Mouse (Mus musculus): ENCODE results near the gene Kpna4. TPM values are rescaled to one million over a fixed set of nuclear protein-coding genes. Genes with fewer than 3 reads are reported as not detected.
A peak's percentile ranks its signal among the peaks of the same experiment; 100 is the strongest.
"Not testable (repeated sequence)": the region's sequence is repeated elsewhere in the genome, so short reads cannot be mapped to it uniquely, and the experiment has no call there.

Gene Kpna4
- total RNA-seq, 4 experiments from 2014 or later = 85.3 to 94.0 (median 91.3) TPM

DNA sequence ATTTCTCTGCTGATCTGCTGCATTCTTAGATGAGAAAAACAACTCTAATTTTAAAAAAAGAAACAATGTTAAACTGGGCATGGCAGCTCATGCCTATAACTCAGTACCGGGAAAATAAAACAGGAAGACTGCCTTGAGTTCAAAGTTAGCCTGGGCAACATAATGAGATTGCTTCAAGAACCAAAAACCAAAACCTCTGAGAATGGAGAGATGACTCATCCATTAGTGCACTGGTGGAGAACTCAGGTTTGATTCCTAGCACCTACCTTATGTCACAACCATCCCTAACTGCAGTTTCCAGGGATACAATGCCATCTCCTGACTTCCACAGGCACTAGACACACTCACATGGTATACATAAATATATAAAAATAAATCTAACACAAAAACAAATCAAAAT is 17.8 kb downstream of the Kpna4 start:
- no peak for DNase-seq (ENCODE audit: low spot score)

GRCm38 (mm10) chr3:69094456-69094855 is 32.5 kb downstream of the Kpna4 start:
- no peak for DNase-seq (ENCODE audit: low spot score)

DNA sequence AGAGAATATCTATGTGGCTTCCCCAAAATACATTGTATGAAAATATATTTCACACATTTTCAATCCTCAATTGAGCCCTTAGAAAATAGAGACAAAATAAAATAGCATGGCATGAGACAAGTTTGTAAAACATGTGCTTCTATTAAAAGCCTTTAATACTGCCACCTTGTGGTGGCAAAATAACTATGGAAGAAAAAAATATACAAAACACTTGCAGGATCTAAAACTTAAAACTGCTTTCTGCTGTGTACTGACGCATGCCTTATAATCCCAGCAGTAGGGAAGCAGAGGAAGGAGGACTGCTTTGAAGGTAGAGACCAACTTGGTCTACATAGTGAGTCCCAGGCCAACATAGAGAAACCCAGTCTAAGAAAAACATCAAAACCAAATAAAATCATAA is 62.9 kb downstream of the Kpna4 start:
- no peak for DNase-seq (ENCODE audit: low spot score)

DNA sequence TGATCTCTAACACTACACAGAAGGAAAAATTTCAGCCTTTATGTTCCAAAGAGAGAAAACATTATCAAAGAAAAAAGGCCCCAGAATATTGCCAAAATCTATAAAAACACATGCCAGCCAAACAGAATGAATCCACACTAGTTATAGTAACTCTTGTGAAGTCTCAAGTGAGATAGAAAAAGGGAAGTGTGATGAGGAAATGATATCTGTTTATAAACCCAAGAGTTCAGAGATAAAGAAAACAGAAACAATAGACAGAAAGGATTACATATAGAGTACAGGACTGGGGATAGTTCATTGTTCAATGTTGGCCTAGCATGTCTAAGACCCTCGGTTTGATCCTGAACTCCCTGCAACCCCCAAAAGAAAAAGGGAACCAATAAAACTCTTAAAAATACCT is 64.1 kb downstream of the Kpna4 start:
- DNase-seq (ENCODE audit: low spot score) = no peak

- no peak for DNase-seq (ENCODE audit: low spot score)
Observed at GRCm38 (mm10) chr3:69060672-69061071, 66.2 kb downstream of the Kpna4 start.

GRCm38 (mm10) chr3:69055871-69056270 is 71.0 kb downstream of the Kpna4 start:
- no peak for DNase-seq (ENCODE audit: low spot score)

DNA sequence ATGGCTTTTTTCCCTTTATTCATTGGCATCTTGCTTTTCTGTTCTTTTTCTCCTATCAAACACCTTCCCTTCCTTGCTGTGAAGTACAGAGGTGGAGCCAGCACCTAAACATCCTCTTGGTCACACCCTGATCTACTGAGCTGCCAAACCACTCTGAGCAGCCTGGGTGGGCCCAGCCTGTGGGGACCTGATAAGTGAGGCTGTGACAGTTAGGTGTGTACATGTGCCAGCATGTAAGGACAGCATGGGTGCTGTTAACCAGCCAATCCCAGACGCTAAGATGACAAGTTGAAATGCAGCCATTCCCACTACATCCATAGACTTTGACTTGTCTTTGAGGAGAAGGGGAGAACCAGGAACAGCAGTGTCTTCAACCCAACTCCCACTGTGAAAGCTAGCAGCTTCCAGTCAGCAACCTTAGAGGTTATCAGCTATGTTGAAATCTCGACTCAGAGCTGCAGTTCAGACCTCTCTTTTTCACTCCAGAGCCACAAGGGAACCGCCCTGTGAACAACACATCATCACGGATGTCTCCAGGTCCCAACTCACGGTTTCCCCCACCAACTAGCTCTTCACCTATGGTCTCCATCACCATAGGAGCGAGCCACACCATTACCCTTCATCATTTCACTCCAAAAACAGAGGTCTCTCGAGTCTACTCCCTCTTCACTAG is 72.0 kb downstream of the Kpna4 start:
- DNase-seq (ENCODE audit: low spot score) = no peak

GRCm38 (mm10) chr3:69051894-69052293 is 75.0 kb downstream of the Kpna4 start:
- DNase-seq (ENCODE audit: low spot score) = no peak

GRCm38 (mm10) chr3:69049011-69049410 is 77.9 kb downstream of the Kpna4 start:
- DNase-seq (ENCODE audit: low spot score) = no peak

- DNase-seq (ENCODE audit: low spot score) = no peak
Observed at GRCm38 (mm10) chr3:69047684-69048083, 79.2 kb downstream of the Kpna4 start.

- no peak for DNase-seq (ENCODE audit: low spot score)
Observed at GRCm38 (mm10) chr3:69046509-69046908, 80.4 kb downstream of the Kpna4 start.

GRCm38 (mm10) chr3:69045750-69046149 is 81.2 kb downstream of the Kpna4 start:
- DNase-seq (ENCODE audit: low spot score) = peak; percentile 13

- no peak for DNase-seq (ENCODE audit: low spot score)
Observed at GRCm38 (mm10) chr3:69045400-69045703, 81.6 kb downstream of the Kpna4 start.

GRCm38 (mm10) chr3:69044645-69045399 is 82.1 kb downstream of the Kpna4 start, which contains the start of gene Trim59:
Gene Trim59, minus strand, starts transcription at chr3:69044755.
- DNase-seq (ENCODE audit: low spot score) = peak; percentile 83

- peak; percentile 6 for DNase-seq (ENCODE audit: low spot score)
Observed at GRCm38 (mm10) chr3:69044167-69044591, 82.7 kb downstream of the Kpna4 start.

DNA sequence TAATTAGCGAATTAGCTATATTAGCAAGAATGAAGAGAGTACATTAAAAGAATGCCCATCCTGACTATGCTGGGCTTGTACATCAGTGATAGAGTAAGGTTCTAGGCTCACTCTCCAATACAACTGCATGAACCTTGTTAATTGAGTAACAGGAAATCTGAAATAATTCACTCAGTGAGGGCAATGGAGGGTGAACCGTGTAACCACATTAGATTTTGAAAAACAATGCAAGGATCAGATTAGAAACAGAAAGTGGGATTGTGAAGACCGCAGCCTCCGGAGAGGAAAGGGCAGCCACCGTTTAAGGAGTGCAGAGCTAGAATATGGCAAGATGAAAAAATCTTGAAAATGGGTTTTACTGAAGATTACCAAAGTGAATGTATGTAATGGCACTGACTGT is 85.6 kb downstream of the Kpna4 start:
- DNase-seq (ENCODE audit: low spot score) = no peak

DNA sequence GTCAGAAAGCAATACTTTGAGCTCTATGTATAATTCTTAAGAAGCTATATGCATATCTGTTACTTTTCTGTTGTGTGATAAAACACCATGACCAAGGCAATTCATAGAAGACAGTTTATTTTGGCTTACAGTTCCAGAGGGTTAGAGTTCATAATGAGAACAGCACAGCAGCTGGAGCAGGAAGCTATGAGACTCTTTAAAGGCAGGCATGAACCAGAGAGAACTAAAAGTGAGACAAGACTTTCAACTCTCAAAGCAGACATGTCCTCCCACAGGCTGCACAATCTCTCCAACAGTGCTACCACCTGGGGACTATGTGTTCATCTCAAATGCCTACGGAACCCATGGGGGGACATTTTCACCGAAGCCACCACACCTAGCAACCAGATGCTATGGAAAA is 86.8 kb downstream of the Kpna4 start:
- no peak for DNase-seq (ENCODE audit: low spot score)

GRCm38 (mm10) chr3:69026133-69026783 is 100.7 kb downstream of the Kpna4 start:
- no peak for DNase-seq (ENCODE audit: low spot score)

DNA sequence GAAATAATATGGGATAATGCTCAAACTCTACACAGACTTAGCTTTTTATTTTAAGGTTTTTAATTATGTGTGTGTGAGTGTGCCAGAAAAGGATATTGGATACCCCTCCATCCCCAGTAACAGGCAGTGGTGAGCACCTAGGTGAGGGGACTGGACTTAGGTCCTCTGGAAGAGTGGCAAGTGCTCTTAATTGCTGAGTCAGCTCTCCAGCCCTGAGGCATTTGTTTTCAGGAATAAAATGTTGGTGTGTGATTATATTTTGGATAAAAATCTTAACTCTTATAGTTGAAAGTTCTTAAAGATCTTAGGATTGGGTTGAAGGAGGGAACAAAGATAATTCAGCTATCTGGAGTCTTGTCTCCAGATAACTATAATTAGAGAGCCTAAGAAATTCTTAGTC is 106.1 kb downstream of the Kpna4 start:
- no peak for DNase-seq (ENCODE audit: low spot score)

DNA sequence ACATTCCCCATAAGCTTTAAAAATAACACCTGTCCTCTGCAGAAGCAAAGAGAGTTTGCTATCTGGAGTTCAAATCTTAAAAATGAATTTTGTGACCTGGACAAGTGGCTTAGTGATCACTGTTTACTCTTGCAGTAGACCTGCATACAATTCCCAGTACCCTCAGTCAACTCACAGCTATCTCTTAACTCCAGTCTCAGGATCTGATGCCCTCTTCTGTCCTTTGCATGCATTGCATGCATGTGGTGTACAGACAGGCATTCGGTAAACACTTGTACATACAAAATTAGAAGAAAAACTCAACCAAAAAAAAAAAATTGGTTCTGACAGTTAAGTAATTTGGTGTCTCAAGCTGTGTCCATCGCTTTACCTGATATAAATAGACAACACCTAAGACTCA is 106.6 kb downstream of the Kpna4 start:
- no peak for DNase-seq (ENCODE audit: low spot score)

- DNase-seq (ENCODE audit: low spot score) = not testable (repeated sequence)
Observed at GRCm38 (mm10) chr3:69018635-69019034, 108.3 kb downstream of the Kpna4 start.

- no peak for DNase-seq (ENCODE audit: low spot score)
Observed at GRCm38 (mm10) chr3:69017181-69017580, 109.7 kb downstream of the Kpna4 start.
